Mouse (Mus musculus): ENCODE data around the gene Fyco1. TPM values are rescaled to one million over a fixed set of nuclear protein-coding genes. Genes with fewer than 3 reads are reported as not detected.
"Not testable (repeated sequence)": the region's sequence is repeated elsewhere in the genome, so short reads cannot be mapped to it uniquely, and the experiment has no call there.

Gene Fyco1
- polyA plus RNA-seq, 2 experiments = 1.6 to 2.1 TPM

GRCm38 (mm10) chr9:123757326-123757725 is 94.4 kb downstream of the Fyco1 start:
- Histone ChIP-seq H3K27ac (no peak overlapping the region), H3K4me2 (ENCODE audit: low read depth) (no peak overlapping the region), H3K27me3 (ENCODE audit: control insufficient read depth, insufficient read depth, low read length) (no peaks in the 10 kb centered on the region), H3K9me3 (ENCODE audit: control insufficient read depth, low read length) (no peaks in the 10 kb centered on the region), H3K4me1 (replicated peaks; ENCODE audit: control insufficient read depth in 2 of 2, insufficient read depth in 2 of 2, low read length in 1 of 2) (no peaks in the 10 kb centered on the region), H3K36me3 (replicated peaks; ENCODE audit: control insufficient read depth, insufficient read depth, low read depth) (no peaks in the 10 kb centered on the region), H3K4me3 (ENCODE audit: insufficient read depth in 1 of 2, low read depth in 2 of 2, low read length in 2 of 2) (no peak overlapping the region), H3K9ac (replicated peaks) (no peak overlapping the region)
- TF ChIP-seq CTCF (IDR thresholded peaks at IDR 0.05; ENCODE audit: low read depth) (no peak), EP300 (IDR thresholded peaks at IDR 0.05; ENCODE audit: low read depth) (no peak)
- WGBS (ENCODE audit: insufficient replicate concordance) = 39% methylated on average over 2 of the region's 2 CpGs
- no peak for ATAC-seq (ENCODE audit: insufficient read depth)
- no peak for DNase-seq (ENCODE audit: low read depth in 3 of 3, low spot score in 3 of 3)

GRCm38 (mm10) chr9:123756752-123757151 is 94.9 kb downstream of the Fyco1 start:
- Histone ChIP-seq H3K9ac (replicated peaks) (no peak overlapping the region), H3K36me3 (replicated peaks; ENCODE audit: control insufficient read depth, insufficient read depth, low read depth) (no peaks in the 10 kb centered on the region), H3K4me3 (ENCODE audit: insufficient read depth in 1 of 2, low read depth in 2 of 2, low read length in 2 of 2) (no peak overlapping the region), H3K27me3 (ENCODE audit: control insufficient read depth, insufficient read depth, low read length) (no peaks in the 10 kb centered on the region), H3K4me1 (replicated peaks; ENCODE audit: control insufficient read depth in 2 of 2, insufficient read depth in 2 of 2, low read length in 1 of 2) (no peaks in the 10 kb centered on the region), H3K9me3 (ENCODE audit: control insufficient read depth, low read length) (no peaks in the 10 kb centered on the region), H3K4me2 (ENCODE audit: low read depth) (no peak overlapping the region), H3K27ac (no peak overlapping the region)
- ATAC-seq (ENCODE audit: insufficient read depth) (no peak), DNase-seq (ENCODE audit: low read depth in 3 of 3, low spot score in 3 of 3) (no peak)
- TF ChIP-seq EP300 (IDR thresholded peaks at IDR 0.05; ENCODE audit: low read depth) (no peak), CTCF (IDR thresholded peaks at IDR 0.05; ENCODE audit: low read depth) (no peak)
- 24% methylated on average over 3 of the region's 3 CpGs for WGBS (ENCODE audit: insufficient replicate concordance)

GRCm38 (mm10) chr9:123754333-123754732 is 97.4 kb downstream of the Fyco1 start:
- no peak overlapping the region for H3K9ac ChIP-seq (replicated peaks)
- no peaks in the 10 kb centered on the region for H3K36me3 ChIP-seq (replicated peaks; ENCODE audit: control insufficient read depth, insufficient read depth, low read depth)
- no peak overlapping the region for H3K4me2 ChIP-seq (ENCODE audit: low read depth)
- H3K9me3 ChIP-seq (ENCODE audit: control insufficient read depth, low read length) = no peaks in the 10 kb centered on the region
- DNase-seq (ENCODE audit: low read depth in 3 of 3, low spot score in 3 of 3) = no peak
- H3K27me3 ChIP-seq (ENCODE audit: control insufficient read depth, insufficient read depth, low read length) = no peaks in the 10 kb centered on the region
- no peak overlapping the region for H3K4me3 ChIP-seq (ENCODE audit: insufficient read depth in 1 of 2, low read depth in 2 of 2, low read length in 2 of 2)
- 43% methylated on average over 4 of the region's 4 CpGs for WGBS (ENCODE audit: insufficient replicate concordance)
- H3K4me1 ChIP-seq (replicated peaks; ENCODE audit: control insufficient read depth in 2 of 2, insufficient read depth in 2 of 2, low read length in 1 of 2) = no peaks in the 10 kb centered on the region
- no peak overlapping the region for H3K27ac ChIP-seq
- TF ChIP-seq EP300 (IDR thresholded peaks at IDR 0.05; ENCODE audit: low read depth) (no peak), CTCF (IDR thresholded peaks at IDR 0.05; ENCODE audit: low read depth) (no peak)
- no peak for ATAC-seq (ENCODE audit: insufficient read depth)

GRCm38 (mm10) chr9:123749687-123750086 is 102.0 kb downstream of the Fyco1 start:
- H3K9ac ChIP-seq (replicated peaks); H3K9me3 ChIP-seq (ENCODE audit: control insufficient read depth, low read length); H3K4me3 ChIP-seq (ENCODE audit: insufficient read depth in 1 of 2, low read depth in 2 of 2, low read length in 2 of 2); H3K4me1 ChIP-seq (replicated peaks; ENCODE audit: control insufficient read depth in 2 of 2, insufficient read depth in 2 of 2, low read length in 1 of 2); H3K27me3 ChIP-seq (ENCODE audit: control insufficient read depth, insufficient read depth, low read length); H3K36me3 ChIP-seq (replicated peaks; ENCODE audit: control insufficient read depth, insufficient read depth, low read depth); H3K27ac ChIP-seq; H3K4me2 ChIP-seq (ENCODE audit: low read depth); ATAC-seq (ENCODE audit: insufficient read depth); DNase-seq (ENCODE audit: low read depth in 3 of 3, low spot score in 3 of 3): not testable (repeated sequence)
- WGBS (ENCODE audit: insufficient replicate concordance) = 73% methylated on average over 7 of the region's 8 CpGs

GRCm38 (mm10) chr9:123740799-123741198 is 110.9 kb downstream of the Fyco1 start:
- ATAC-seq (ENCODE audit: insufficient read depth) = no peak
- WGBS (ENCODE audit: insufficient replicate concordance) = 70% methylated on average over 4 of the region's 4 CpGs
- H3K4me2 ChIP-seq (ENCODE audit: low read depth) = no peak overlapping the region

More at GRCm38 (mm10) chr9:123740799-123741198, 110.9 kb downstream of the Fyco1 start:
- H3K4me1 ChIP-seq (replicated peaks; ENCODE audit: control insufficient read depth in 2 of 2, insufficient read depth in 2 of 2, low read length in 1 of 2) = no peaks in the 10 kb centered on the region
- no peak for TF ChIP-seq EP300 (IDR thresholded peaks at IDR 0.05; ENCODE audit: low read depth)
- H3K9me3 ChIP-seq (ENCODE audit: control insufficient read depth, low read length) = no peaks in the 10 kb centered on the region
- H3K36me3 ChIP-seq (replicated peaks; ENCODE audit: control insufficient read depth, insufficient read depth, low read depth) = no peaks in the 10 kb centered on the region
- no peak for DNase-seq (ENCODE audit: low read depth in 3 of 3, low spot score in 3 of 3)
- H3K27ac ChIP-seq = no peak overlapping the region
- H3K27me3 ChIP-seq (ENCODE audit: control insufficient read depth, insufficient read depth, low read length) = no peaks in the 10 kb centered on the region
- H3K9ac ChIP-seq (replicated peaks) = no peak overlapping the region
- H3K4me3 ChIP-seq (ENCODE audit: insufficient read depth in 1 of 2, low read depth in 2 of 2, low read length in 2 of 2) = no peak overlapping the region

Other genes with a start within 250 kb of the Fyco1 start
- 0.13 and 0.22 TPM in 2 replicates for gene Slc6a20b, start 219.3 kb downstream of the Fyco1 start, polyA plus RNA-seq (2012; rRNA removed)
- gene Slc6a20b, start 219.3 kb downstream of the Fyco1 start, polyA plus RNA-seq (2014; fragmentation: Nextera tagmentation; extraction: Ambion mirVana) = 0.05 and 0.11 TPM in 2 replicates
- 0.12 and 0.13 TPM in 2 replicates for gene Ccr9, start 173.5 kb downstream of the Fyco1 start, polyA plus RNA-seq (2012; rRNA removed)
- gene Ccr9, start 173.5 kb downstream of the Fyco1 start, polyA plus RNA-seq (2014; fragmentation: Nextera tagmentation; extraction: Ambion mirVana) = 0.14 and 0.20 TPM in 2 replicates
- gene Slc6a20a, start 173.0 kb downstream of the Fyco1 start, polyA plus RNA-seq (2012; rRNA removed) = 2.7 and 3.3 TPM in 2 replicates
- 2.5 and 2.6 TPM in 2 replicates for gene Slc6a20a, start 173.0 kb downstream of the Fyco1 start, polyA plus RNA-seq (2014; fragmentation: Nextera tagmentation; extraction: Ambion mirVana)
- 5.2 and 5.9 TPM in 2 replicates for gene Lztfl1, start 134.2 kb downstream of the Fyco1 start, polyA plus RNA-seq (2012; rRNA removed)
- 24.3 and 26.0 TPM in 2 replicates for gene Lztfl1, start 134.2 kb downstream of the Fyco1 start, polyA plus RNA-seq (2014; fragmentation: Nextera tagmentation; extraction: Ambion mirVana)
- 0.03 and 0.04 TPM in 2 replicates for gene Cxcr6, start 45.4 kb downstream of the Fyco1 start, polyA plus RNA-seq (2012; rRNA removed)
- gene Cxcr6, start 45.4 kb downstream of the Fyco1 start, polyA plus RNA-seq (2014; fragmentation: Nextera tagmentation; extraction: Ambion mirVana) = 0.18 and 0.23 TPM in 2 replicates
- gene Xcr1, start 10.1 kb upstream of the Fyco1 start, polyA plus RNA-seq (2012; rRNA removed) = 0.01 TPM in 1 of 2 replicates, not detected in the other
- not detected in 2 replicates for gene Xcr1, start 10.1 kb upstream of the Fyco1 start, polyA plus RNA-seq (2014; fragmentation: Nextera tagmentation; extraction: Ambion mirVana)
- 0.70 and 1.4 TPM in 2 replicates for gene Ccr1, start 116.8 kb upstream of the Fyco1 start, polyA plus RNA-seq (2012; rRNA removed)
- gene Ccr1, start 116.8 kb upstream of the Fyco1 start, polyA plus RNA-seq (2014; fragmentation: Nextera tagmentation; extraction: Ambion mirVana) = 2.0 and 2.4 TPM in 2 replicates
- gene Ccr1l1, start 126.5 kb upstream of the Fyco1 start, polyA plus RNA-seq (2012; rRNA removed) = 0.04 TPM in 1 of 2 replicates, not detected in the other
- not detected in 2 replicates for gene Ccr1l1, start 126.5 kb upstream of the Fyco1 start, polyA plus RNA-seq (2014; fragmentation: Nextera tagmentation; extraction: Ambion mirVana)
- 0.02 and 0.07 TPM in 2 replicates for gene Ccr3, start 170.1 kb upstream of the Fyco1 start, polyA plus RNA-seq (2012; rRNA removed)
- gene Ccr3, start 170.1 kb upstream of the Fyco1 start, polyA plus RNA-seq (2014; fragmentation: Nextera tagmentation; extraction: Ambion mirVana) = 0.05 and 0.13 TPM in 2 replicates